In genomic region chr10:78222908-78223307, GRCm38 (mm10) we compare ENCODE assay signal across 17 mouse cellular contexts. TPM values are rescaled to one million over a fixed set of nuclear protein-coding genes. Genes with fewer than 3 reads are reported as not detected.
DNase-seq lines count a peak whose midpoint lies in the region; ATAC-seq and TF ChIP-seq lines count a peak whose summit lies in the region.
"Had no signal": no experiment of that assay in that cellular context is flagged by ENCODE, and none has a peak within 500 bp of the region (broad histone marks: within the 10 kb centered on the region; RNA-seq: fewer than 3 reads in every experiment).

No protein-coding gene starts in this region.

- no peak overlapping the region for H3K9ac ChIP-seq in lung, postnatal 0 days (replicated peaks; ENCODE audit: low read depth)
- H3K9ac ChIP-seq in forebrain, embryonic 13.5 days: no peak overlapping the region
- H3K9ac ChIP-seq: liver, embryonic 13.5 days had no signal

- TF ChIP-seq CTCF in gastrocnemius, adult 2 months (IDR thresholded peaks at IDR 0.05): no peak
- no peak for TF ChIP-seq CTCF in lung, postnatal 0 days (IDR thresholded peaks at IDR 0.05)
- TF ChIP-seq CTCF in cortical plate, adult 2 months (IDR thresholded peaks at IDR 0.05; ENCODE audit: extremely low read depth, insufficient read depth, low read length): no peak
- no peak for TF ChIP-seq CTCF in olfactory bulb, adult 2 months (IDR thresholded peaks at IDR 0.05; ENCODE audit: insufficient read depth, low read depth, low read length)

- H3K4me3 ChIP-seq in gastrocnemius, adult 2 months: peak overlapping the region; percentile 5
- H3K4me3 ChIP-seq in lung, postnatal 0 days (ENCODE audit: low read depth, low read length): no peak overlapping the region
- no peak overlapping the region for H3K4me3 ChIP-seq in cortical plate, adult 2 months (ENCODE audit: insufficient read depth, low read length)
- no peak overlapping the region for H3K4me3 ChIP-seq in olfactory bulb, adult 2 months (ENCODE audit: insufficient read depth, low read depth, low read length)
- H3K4me3 ChIP-seq in forebrain, embryonic 13.5 days: no peak overlapping the region
- H3K4me3 ChIP-seq: embryonic facial prominence, embryonic 10.5 days; liver, embryonic 13.5 days had no signal

- peak; percentile 33; the same call in 1 of the 2 replicates for ATAC-seq in lung, postnatal 0 days
- no peak for ATAC-seq in forebrain, embryonic 13.5 days
- no peak for ATAC-seq in megakaryocyte, adult 5-6 weeks (ENCODE audit: poor library complexity, severe bottlenecking)
- ATAC-seq: CD4-positive, CD25-positive, alpha-beta regulatory T cell, adult 4 months; midbrain, embryonic 16.5 days had no signal

- H3K4me2 ChIP-seq in lung, postnatal 0 days (replicated peaks; ENCODE audit: low read depth, low read length): no peak overlapping the region
- no peak overlapping the region for H3K4me2 ChIP-seq in forebrain, embryonic 13.5 days
- H3K4me2 ChIP-seq: liver, embryonic 13.5 days had no signal

- DNase-seq in gastrocnemius, adult 2 months: peak; percentile 72
- no peak for DNase-seq in gastrocnemius, postnatal 36 days
- DNase-seq in lung, postnatal 0 days (ENCODE audit: low spot score): no peak
- no peak for DNase-seq in lung, postnatal 25 days (ENCODE audit: low spot score)
- DNase-seq: cerebellum, adult 18-20 months; layer of hippocampus, adult 9-11 months; liver, embryonic 13.5 days had no signal

- H3K36me3 ChIP-seq in lung, postnatal 0 days (ENCODE audit: insufficient read depth, low read length): peaks cover 15% of the 10 kb centered on the region; the same call in 1 of the 2 replicates
- H3K36me3 ChIP-seq in forebrain, embryonic 13.5 days (ENCODE audit: poor library complexity, severe bottlenecking): peaks cover 67% of the 10 kb centered on the region

- intact Hi-C loops in gastrocnemius, adult 2 months (cut with DNase I): no loop called here
- intact Hi-C loops in gastrocnemius, postnatal 36 days (cut with DNase I): no loop called here

- WGBS in lung, postnatal 0 days: 57% methylated on average over 4 of the region's 4 CpGs
- WGBS in olfactory bulb, adult 2 months: 43% methylated on average over 4 of the region's 4 CpGs
- 91% methylated on average over 4 of the region's 4 CpGs for WGBS in forebrain, embryonic 13.5 days

- no peak for TF ChIP-seq POLR2A in cortical plate, adult 2 months (IDR thresholded peaks at IDR 0.05; ENCODE audit: extremely low read depth, insufficient read depth, low read length)
- TF ChIP-seq POLR2A in olfactory bulb, adult 2 months (IDR thresholded peaks at IDR 0.05; ENCODE audit: insufficient read depth, low read depth, low read length): no peak

- peak overlapping the region; percentile 80 for H3K27ac ChIP-seq in gastrocnemius, adult 2 months
- no peak overlapping the region for H3K27ac ChIP-seq in lung, postnatal 0 days (ENCODE audit: low read length)
- H3K27ac ChIP-seq in cortical plate, adult 2 months (ENCODE audit: insufficient read depth, low read length): peak overlapping the region; percentile 51; the same call in 1 of the 2 replicates
- H3K27ac ChIP-seq in olfactory bulb, adult 2 months (ENCODE audit: insufficient read depth, low read depth, low read length): 0 out of 2 replicates have a peak overlapping the region, but pooled peaks have one; percentile 18
- H3K27ac ChIP-seq in forebrain, embryonic 13.5 days: no peak overlapping the region
- H3K27ac ChIP-seq: embryonic facial prominence, embryonic 10.5 days; kidney, postnatal 0 days; macrophage; stomach, postnatal 0 days had no signal

- TF ChIP-seq EP300 in lung, postnatal 0 days (IDR thresholded peaks at IDR 0.05): no peak

- H3K27me3 ChIP-seq in lung, postnatal 0 days (replicated peaks; ENCODE audit: insufficient read depth, low read length): no peaks in the 10 kb centered on the region
- no peaks in the 10 kb centered on the region for H3K27me3 ChIP-seq in forebrain, embryonic 13.5 days
- H3K27me3 ChIP-seq: liver, embryonic 13.5 days had no signal

- no peaks in the 10 kb centered on the region for H3K4me1 ChIP-seq in lung, postnatal 0 days (ENCODE audit: insufficient read depth, low read depth, low read length)
- H3K4me1 ChIP-seq in cortical plate, adult 2 months (ENCODE audit: control insufficient read depth, insufficient read depth, low read length): peaks cover 14% of the 10 kb centered on the region
- peaks cover 7% of the 10 kb centered on the region for H3K4me1 ChIP-seq in olfactory bulb, adult 2 months (ENCODE audit: control insufficient read depth, insufficient read depth, low read length)
- H3K4me1 ChIP-seq in forebrain, embryonic 13.5 days: no peaks in the 10 kb centered on the region
- H3K4me1 ChIP-seq: embryonic facial prominence, embryonic 10.5 days had no signal

- no peaks in the 10 kb centered on the region for H3K9me3 ChIP-seq in lung, postnatal 0 days (ENCODE audit: low read length)
- H3K9me3 ChIP-seq in forebrain, embryonic 13.5 days (replicated peaks): no peaks in the 10 kb centered on the region
- H3K9me3 ChIP-seq: embryonic facial prominence, embryonic 10.5 days; liver, embryonic 13.5 days had no signal

RNA-seq across cellular contexts. Expression of gene Trappc10, which starts 21.5 kb away (rescaled TPM):
- 10 to 100 TPM; 37.9 to 40.1 TPM for total RNA-seq in gastrocnemius, adult 2 months (2021)
- 10 to 100 TPM; 32.7 to 33.1 TPM for total RNA-seq in gastrocnemius, postnatal 36 days (2021)
- 19.2 and 19.9 TPM in 2 replicates for polyA plus RNA-seq in lung, postnatal 0 days (2015; fragmentation: Nextera tagmentation; extraction: Ambion mirVana)
- 61.6 and 62.8 TPM in 2 replicates for polyA plus RNA-seq in cortical plate, adult 2 months (2012; rRNA removed)
- polyA plus RNA-seq in olfactory bulb, adult 2 months (2012; ENCODE audit: insufficient read depth, insufficient read length, low replicate concordance, missing spikeins): 121 TPM in 1 of 2 replicates, not detected in the other
- polyA plus RNA-seq in forebrain, embryonic 13.5 days (2015; fragmentation: Nextera tagmentation; extraction: Ambion mirVana): 16.8 and 18.9 TPM in 2 replicates
- total RNA-seq in megakaryocyte, adult 5-6 weeks (2015): 26.1 and 37.9 TPM in 2 replicates
- 26.9 and 29.1 TPM in 2 replicates for total RNA-seq in megakaryocyte, adult 5-6 weeks (2017)

RNA-seq across cellular contexts. Expression of gene Pwp2, which starts 38.0 kb away (rescaled TPM):
- total RNA-seq in gastrocnemius, adult 2 months (2021): 10 to 100 TPM; 10.7 to 11.0 TPM
- total RNA-seq in gastrocnemius, postnatal 36 days (2021): 1 to 10 TPM; 7.6 to 9.9 TPM
- polyA plus RNA-seq in lung, postnatal 0 days (2015; fragmentation: Nextera tagmentation; extraction: Ambion mirVana): 5.8 and 6.4 TPM in 2 replicates
- polyA plus RNA-seq in cortical plate, adult 2 months (2012; rRNA removed): 18.2 and 19.6 TPM in 2 replicates
- polyA plus RNA-seq in olfactory bulb, adult 2 months (2012; ENCODE audit: insufficient read depth, insufficient read length, low replicate concordance, missing spikeins): not detected in 2 replicates
- 19.1 and 23.0 TPM in 2 replicates for polyA plus RNA-seq in forebrain, embryonic 13.5 days (2015; fragmentation: Nextera tagmentation; extraction: Ambion mirVana)
- total RNA-seq in megakaryocyte, adult 5-6 weeks (2015): 2.2 and 3.0 TPM in 2 replicates
- 7.4 and 8.8 TPM in 2 replicates for total RNA-seq in megakaryocyte, adult 5-6 weeks (2017)

RNA-seq across cellular contexts. Expression of gene D10Jhu81e, which starts 53.3 kb away (rescaled TPM):
- total RNA-seq in gastrocnemius, adult 2 months (2021): 100 to 1,000 TPM; 231 to 289 TPM
- 100 to 1,000 TPM; 207 to 245 TPM for total RNA-seq in gastrocnemius, postnatal 36 days (2021)
- 24.8 and 27.0 TPM in 2 replicates for polyA plus RNA-seq in lung, postnatal 0 days (2015; fragmentation: Nextera tagmentation; extraction: Ambion mirVana)
- polyA plus RNA-seq in cortical plate, adult 2 months (2012; rRNA removed): 128 TPM in 2 replicates
- not detected in 2 replicates for polyA plus RNA-seq in olfactory bulb, adult 2 months (2012; ENCODE audit: insufficient read depth, insufficient read length, low replicate concordance, missing spikeins)
- polyA plus RNA-seq in forebrain, embryonic 13.5 days (2015; fragmentation: Nextera tagmentation; extraction: Ambion mirVana): 18.9 and 22.4 TPM in 2 replicates
- total RNA-seq in megakaryocyte, adult 5-6 weeks (2015): 22.7 and 25.3 TPM in 2 replicates
- 57.6 and 69.2 TPM in 2 replicates for total RNA-seq in megakaryocyte, adult 5-6 weeks (2017)

Comparison
In these comparisons a context has a peak if more than half of its experiments do, and no peak if none do; other contexts are left out.
1. H3K27ac ChIP-seq: peak in gastrocnemius, adult 2 months (single experiment), cortical plate, adult 2 months (single experiment) and olfactory bulb, adult 2 months (single experiment); none in lung, postnatal 0 days (single experiment) and forebrain, embryonic 13.5 days (single experiment).
2. RNA of gene D10Jhu81e, which starts 53.3 kb away (polyA plus RNA-seq): 128 TPM in cortical plate, adult 2 months, 24.8 to 27.0 TPM in lung, postnatal 0 days and 18.9 to 22.4 TPM in forebrain, embryonic 13.5 days; not detected in olfactory bulb, adult 2 months; every median in the first group is over 10 times any median in the second.